In genomic region chr8:83684517-83684916, GRCm38 (mm10) we compare ENCODE assay signal across 23 mouse cellular contexts.
"Had no signal": no experiment of that assay in that cellular context is flagged by ENCODE, and none has a peak within 500 bp of the region (broad histone marks: within the 10 kb centered on the region; RNA-seq: fewer than 3 reads in every experiment).

No protein-coding gene starts in this region.

- DNase-seq: gastrocnemius, postnatal 14 days; heart, adult 2 months; heart, postnatal 14 days; heart, postnatal 4 days; kidney, adult 18-20 months; kidney, adult 8-10 months; kidney, postnatal 14 days; kidney, postnatal 36 days; layer of hippocampus, adult 9-11 months; layer of hippocampus, postnatal 36 days; left cerebral cortex, postnatal 4 days; liver; liver, embryonic 13.5 days; liver, postnatal 0 days had no signal

- H3K27ac ChIP-seq: heart, adult 2 months; heart, embryonic 13.5 days; heart, embryonic 15.5 days; hindbrain, embryonic 10.5 days; hindbrain, embryonic 12.5 days; hindbrain, embryonic 14.5 days; intestine, embryonic 15.5 days; kidney, postnatal 0 days; limb, embryonic 12.5 days; liver, embryonic 13.5 days; liver, embryonic 15.5 days had no signal

- H3K4me3 ChIP-seq: heart, adult 2 months; heart, embryonic 13.5 days; heart, embryonic 15.5 days; hindbrain, embryonic 10.5 days; hindbrain, embryonic 12.5 days; intestine, embryonic 15.5 days; limb, embryonic 12.5 days; liver, embryonic 13.5 days; liver, embryonic 15.5 days had no signal

- H3K4me1 ChIP-seq: intestine, embryonic 15.5 days had no signal
